Mouse (Mus musculus) forebrain, embryonic 16.5 days (tissue): Measurements from ENCODE around the gene Nckipsd. TPM values are rescaled to one million over a fixed set of nuclear protein-coding genes. Genes with fewer than 3 reads are reported as not detected.
A peak's percentile ranks its signal among the peaks of the same experiment; 100 is the strongest.

Experiments used
- ATAC-seq: fragments of 200-750 bp; cut with Nextera tagmentation; 2 replicates; pipeline ENCODE4 v1.8.0; 2017; ENCODE audit warnings: mild to moderate bottlenecking, moderate library complexity
- H3K27ac ChIP-seq: fragments of 300-500 bp; sonication (generic); 2 replicates; pipeline ENCODE4 v1.5.1; 2014; ENCODE audit warnings: low read length, control low read depth
- H3K27me3 ChIP-seq: fragments of 300-500 bp; sonication (generic); replicated peaks from 2 replicates; pipeline ENCODE4 v1.6.1; 2014; ENCODE audit warnings: low read length; ENCODE audit not compliant: control insufficient read depth, insufficient read depth
- H3K36me3 ChIP-seq: fragments of 300-500 bp; sonication (generic); 2 replicates; pipeline ENCODE4 v1.6.1; 2014; ENCODE audit not compliant: control insufficient read depth, insufficient read depth
- H3K4me1 ChIP-seq: fragments of 300-500 bp; sonication (generic); replicated peaks from 2 replicates; pipeline ENCODE4 v1.6.1; 2014; ENCODE audit warnings: low read length; ENCODE audit not compliant: control insufficient read depth, insufficient read depth
- H3K4me2 ChIP-seq: fragments of 300-500 bp; sonication (generic); 2 replicates; pipeline ENCODE4 v1.6.1; 2014; ENCODE audit warnings: mild to moderate bottlenecking, low read length, control low read depth
- H3K4me3 ChIP-seq: fragments of 300-500 bp; sonication (generic); replicated peaks from 2 replicates; pipeline ENCODE4 v1.5.1; 2014; ENCODE audit warnings: mild to moderate bottlenecking, low read length, control low read depth
- H3K9ac ChIP-seq: fragments of 300-500 bp; sonication (generic); replicated peaks from 2 replicates; pipeline ENCODE4 v1.6.1; 2014; ENCODE audit warnings: low read depth, low read length, control low read depth
- H3K9me3 ChIP-seq: fragments of 300-500 bp; sonication (generic); 2 replicates; pipeline ENCODE4 v1.6.1; 2016; ENCODE audit warnings: low read length; ENCODE audit not compliant: control insufficient read depth
- WGBS: fragments of 180-500 bp; shearing (Covaris S2); extraction: QIAGEN DNeasy Blood & Tissue Kit; methylation state at CpG from one replicate; pipeline ENCODE4 v1.1.7; 2014; 5-methylcytosine and 5-hydroxymethylcytosine counted together
- polyA plus RNA-seq: library from polyadenylated mRNA; unstranded; fragments of >200 nt; fragmentation: Nextera tagmentation; extraction: Ambion mirVana; gene quantifications from 2 replicates; pipeline ENCODE4 v1.2.1, GENCODE M21; 2015

Nckipsd gene
- polyA plus RNA-seq, 1 experiment from 2014 or later: 35.1 TPM

GRCm38 (mm10) chr9:108809188-108809587 is 1.0 kb downstream of the Nckipsd start:
- 73% methylated on average over 5 of the region's 5 CpGs for WGBS
- no peak overlapping the region for H3K9ac ChIP-seq
- H3K4me2 ChIP-seq: peak overlapping the region; percentile 93
- H3K4me3 ChIP-seq: no peak overlapping the region; the same call in 1 of the 2 replicates
- H3K9me3 ChIP-seq: no peaks in the 10 kb centered on the region
- no peaks in the 10 kb centered on the region for H3K27me3 ChIP-seq
- no peak overlapping the region for H3K27ac ChIP-seq
- peaks cover 17% of the 10 kb centered on the region for H3K4me1 ChIP-seq
- peaks cover 36% of the 10 kb centered on the region for H3K36me3 ChIP-seq
- ATAC-seq: no peak

- no peaks in the 10 kb centered on the region for H3K27me3 ChIP-seq
- H3K4me3 ChIP-seq: no peak overlapping the region
- no peak overlapping the region for H3K27ac ChIP-seq
- no peak overlapping the region for H3K4me2 ChIP-seq
- peaks cover 36% of the 10 kb centered on the region for H3K36me3 ChIP-seq
- no peak for ATAC-seq
- peaks cover 17% of the 10 kb centered on the region for H3K4me1 ChIP-seq
- no peaks in the 10 kb centered on the region for H3K9me3 ChIP-seq
- WGBS: 82% methylated on average over 6 of the region's 6 CpGs
- H3K9ac ChIP-seq: no peak overlapping the region
Measured at GRCm38 (mm10) chr9:108809723-108810122, 1.6 kb downstream of the Nckipsd start.

GRCm38 (mm10) chr9:108810516-108810915 is 2.3 kb downstream of the Nckipsd start:
- H3K9ac ChIP-seq: no peak overlapping the region
- no peak overlapping the region for H3K27ac ChIP-seq
- no peak for ATAC-seq
- H3K9me3 ChIP-seq: no peaks in the 10 kb centered on the region
- no peak overlapping the region for H3K4me3 ChIP-seq
- H3K27me3 ChIP-seq: no peaks in the 10 kb centered on the region
- 83% methylated on average over 5 of the region's 5 CpGs for WGBS
- H3K36me3 ChIP-seq: peaks cover 36% of the 10 kb centered on the region
- no peak overlapping the region for H3K4me2 ChIP-seq
- peaks cover 17% of the 10 kb centered on the region for H3K4me1 ChIP-seq

GRCm38 (mm10) chr9:108815557-108815956 is 7.4 kb downstream of the Nckipsd start:
- no peak for ATAC-seq
- no peak overlapping the region for H3K27ac ChIP-seq
- no peak overlapping the region for H3K9ac ChIP-seq
- no peaks in the 10 kb centered on the region for H3K4me1 ChIP-seq
- H3K4me2 ChIP-seq: no peak overlapping the region
- H3K4me3 ChIP-seq: no peak overlapping the region
- H3K36me3 ChIP-seq: peaks cover 28% of the 10 kb centered on the region
- H3K9me3 ChIP-seq: no peaks in the 10 kb centered on the region
- no peaks in the 10 kb centered on the region for H3K27me3 ChIP-seq
- WGBS: 94% methylated on average over 7 of the region's 7 CpGs

DNA sequence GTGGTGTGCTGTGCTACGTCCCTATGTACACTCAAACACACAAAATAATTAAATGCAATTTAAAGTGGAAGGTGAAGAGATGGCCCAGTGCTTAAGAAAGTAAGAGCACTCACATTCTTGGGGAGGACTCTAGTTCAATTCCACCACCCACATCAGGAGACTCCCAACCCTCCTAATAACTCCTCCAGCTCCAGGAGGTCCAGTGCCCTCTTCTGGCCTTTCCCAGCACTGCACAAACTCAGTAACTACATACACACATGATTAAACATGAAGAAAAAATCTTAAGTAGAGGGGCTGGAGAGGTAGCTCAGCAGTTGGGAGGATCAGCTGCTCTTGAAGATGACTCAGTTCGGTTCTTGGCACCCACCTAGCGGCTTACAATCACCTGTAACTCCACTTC is 11.3 kb downstream of the Nckipsd start:
- 0 out of 2 replicates have a peak, but pooled peaks have one; percentile 18 for ATAC-seq
- Histone ChIP-seq H3K4me1 (peaks cover 5% of the 10 kb centered on the region), H3K4me2 (no peak overlapping the region), H3K4me3 (no peak overlapping the region), H3K9me3 (no peaks in the 10 kb centered on the region), H3K36me3 (peaks cover 11% of the 10 kb centered on the region), H3K27me3 (peaks cover 11% of the 10 kb centered on the region), H3K9ac (no peak overlapping the region), H3K27ac (no peak overlapping the region)
- WGBS: 52% methylated on average over 3 of the region's 3 CpGs

- H3K4me2 ChIP-seq: no peak overlapping the region
- no peaks in the 10 kb centered on the region for H3K9me3 ChIP-seq
- H3K4me1 ChIP-seq: peaks cover 8% of the 10 kb centered on the region
- H3K36me3 ChIP-seq: peaks cover 5% of the 10 kb centered on the region
- H3K27me3 ChIP-seq: peaks cover 11% of the 10 kb centered on the region
- no peak for ATAC-seq
- H3K27ac ChIP-seq: no peak overlapping the region
- 59% methylated on average over 5 of the region's 5 CpGs for WGBS
- no peak overlapping the region for H3K9ac ChIP-seq
- no peak overlapping the region for H3K4me3 ChIP-seq
Measured at GRCm38 (mm10) chr9:108820077-108820476, 11.9 kb downstream of the Nckipsd start.

DNA sequence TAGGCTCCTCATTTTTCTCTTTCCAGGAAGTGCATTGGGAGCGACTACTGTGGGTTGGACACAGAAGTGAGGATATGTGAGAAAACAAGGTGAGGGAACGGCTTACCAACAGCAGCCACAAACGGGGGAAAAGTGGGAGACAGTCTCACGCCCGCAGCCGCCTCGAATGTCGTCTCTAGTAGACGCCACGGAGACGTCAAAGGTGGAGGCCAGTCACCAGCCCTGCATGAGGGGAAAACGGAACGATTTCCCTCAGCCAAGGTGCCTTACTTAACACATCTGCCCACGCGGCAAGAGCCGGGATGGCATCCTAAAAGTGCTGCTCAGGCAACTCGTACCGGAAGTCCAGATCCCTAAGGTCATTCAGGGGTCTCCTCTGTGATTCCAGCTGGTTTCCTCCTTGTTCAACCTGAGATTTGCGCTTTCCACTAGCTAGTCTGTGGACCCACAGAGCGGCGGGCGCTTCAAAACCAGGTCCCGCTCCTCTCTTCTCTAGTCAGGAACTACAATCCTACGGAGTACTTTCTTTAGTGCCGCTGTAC is 16.0 kb downstream of the Nckipsd start:
- peak overlapping the region; percentile 59 for H3K9ac ChIP-seq
- peaks cover 25% of the 10 kb centered on the region for H3K4me1 ChIP-seq
- 3% methylated on average over 25 of the region's 25 CpGs for WGBS
- peak overlapping the region; percentile 95 for H3K4me2 ChIP-seq
- peak overlapping the region; percentile 63 for H3K4me3 ChIP-seq
- H3K27ac ChIP-seq: peak overlapping the region; percentile 81
- H3K9me3 ChIP-seq: no peaks in the 10 kb centered on the region
- no peak for ATAC-seq
- H3K36me3 ChIP-seq: peaks cover 13% of the 10 kb centered on the region
- peaks cover 17% of the 10 kb centered on the region for H3K27me3 ChIP-seq

DNA sequence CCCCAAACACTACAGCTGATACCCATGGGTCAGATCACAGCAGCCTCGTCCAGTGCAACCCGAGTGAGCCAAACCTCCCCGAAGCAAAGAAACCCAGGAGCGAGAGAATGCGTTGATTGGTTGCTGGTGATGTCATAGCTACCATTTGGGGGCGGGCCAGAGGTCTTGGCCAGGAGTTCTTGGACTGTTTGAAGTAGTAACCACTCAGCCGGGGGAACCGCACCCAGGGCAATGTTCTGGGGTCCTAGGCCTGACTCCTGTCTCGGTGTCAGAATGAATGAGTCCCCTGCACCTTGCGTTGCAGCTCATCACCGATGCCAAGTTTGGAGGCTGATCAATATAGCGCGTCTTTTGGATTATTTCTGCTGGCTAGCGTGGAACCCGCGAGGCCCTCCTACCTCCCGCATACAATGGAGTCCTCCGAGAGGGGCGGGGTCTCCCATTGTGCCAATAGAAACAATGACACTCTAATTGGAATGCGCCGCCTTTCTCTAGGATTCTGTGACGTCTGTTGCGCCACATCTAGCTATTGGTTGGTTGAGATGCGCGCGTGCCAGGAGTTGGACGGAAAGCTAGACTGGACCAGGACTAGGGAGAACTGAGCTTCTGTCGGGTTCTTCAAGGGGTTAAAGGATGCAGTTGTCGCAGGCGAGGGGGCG is 16.7 kb downstream of the Nckipsd start:
- peaks cover 22% of the 10 kb centered on the region for H3K27me3 ChIP-seq
- WGBS: under 1% methylated on average over 31 of the region's 31 CpGs
- peak overlapping the region; percentile 63 for H3K4me3 ChIP-seq
- H3K4me1 ChIP-seq: peaks cover 32% of the 10 kb centered on the region
- H3K27ac ChIP-seq: peak overlapping the region; percentile 81
- H3K9ac ChIP-seq: peak overlapping the region; percentile 90
- peak; percentile 84 for ATAC-seq
- H3K4me2 ChIP-seq: peak overlapping the region; percentile 95
- no peaks in the 10 kb centered on the region for H3K9me3 ChIP-seq
- H3K36me3 ChIP-seq: peaks cover 19% of the 10 kb centered on the region

GRCm38 (mm10) chr9:108825820-108826699 is 17.9 kb downstream of the Nckipsd start, which contains the start of gene Celsr3:
Gene Celsr3 (plus strand): TSS chr9:108826320.
- ATAC-seq: peak; percentile 81
- peaks cover 21% of the 10 kb centered on the region for H3K36me3 ChIP-seq
- H3K4me2 ChIP-seq: peak within 1 kb of the TSS; percentile 95
- peak within 1 kb of the TSS; percentile 90 for H3K9ac ChIP-seq
- H3K4me3 ChIP-seq: peak within 1 kb of the TSS; percentile 63
- 1% methylated on average over 66 of the region's 70 CpGs for WGBS
- H3K27me3 ChIP-seq: peaks cover 22% of the 10 kb centered on the region
- H3K4me1 ChIP-seq: peaks cover 43% of the 10 kb centered on the region
- peak within 1 kb of the TSS; percentile 81 for H3K27ac ChIP-seq
- H3K9me3 ChIP-seq: no peaks in the 10 kb centered on the region
